Mouse (Mus musculus) neutrophil, adult 65 days (primary cell): ENCODE results near the gene Olfr1270. TPM values are rescaled to one million over a fixed set of nuclear protein-coding genes. Genes with fewer than 3 reads are reported as not detected.

Source experiments
- total RNA-seq: library from RNA; stranded (reverse); gene quantifications from 2 replicates; pipeline ENCODE4 v1.2.4, GENCODE M21; 2023

Olfr1270 gene
- not detected in 2 replicates for total RNA-seq

GRCm38 (mm10) chr2:90152991-90153390 is at the start of gene Olfr1270:
Olfr1270 (minus strand) TSS chr2:90153091.

DNA sequence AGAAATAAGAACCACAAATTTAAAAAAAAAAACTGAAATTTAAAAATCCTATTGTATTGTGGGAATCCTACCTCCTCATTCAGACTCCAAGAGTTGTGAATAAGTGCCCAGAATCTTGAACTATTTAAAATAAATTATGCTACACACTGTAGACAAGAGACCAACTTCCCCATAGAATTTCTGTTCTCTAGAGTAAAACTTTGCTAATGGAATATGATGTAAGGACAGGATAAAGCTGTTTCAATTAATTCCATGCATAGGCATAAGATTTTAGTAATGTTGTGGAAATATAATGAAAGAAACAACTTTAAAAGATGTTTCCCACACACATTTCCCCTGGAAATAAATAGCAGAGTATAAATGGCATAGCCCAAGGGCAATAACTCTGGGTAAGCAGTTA is 10.7 kb downstream of the Olfr1270 start, which contains the start of gene Olfr32:
Olfr32 (minus strand) TSS at position 101 of the 400 bp plus-strand sequence.

DNA sequence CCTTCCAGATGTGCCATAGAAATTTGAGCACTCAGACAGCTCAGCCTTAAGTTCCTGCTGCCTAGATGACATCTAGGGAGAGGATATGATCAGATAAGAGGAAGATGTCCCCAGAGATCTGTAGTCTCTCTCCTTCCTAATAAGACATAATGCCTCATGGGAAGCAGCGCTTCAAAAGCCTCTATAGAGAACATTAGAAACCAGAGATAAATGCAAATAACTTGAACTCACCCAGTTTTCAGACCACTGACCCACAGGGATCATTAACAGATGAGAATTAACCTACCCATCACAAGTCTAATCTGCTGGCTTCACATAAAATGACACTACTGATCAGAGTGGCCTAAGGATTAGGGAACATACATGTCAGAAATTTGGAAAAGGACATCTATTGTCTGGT is 31.6 kb downstream of the Olfr1270 start, which contains the start of gene Olfr1269:
Olfr1269 (minus strand) TSS at position 101 of the 400 bp plus-strand sequence.

Other genes with a start within 250 kb of the Olfr1270 start
- gene Olfr1258, start 225.8 kb downstream of the Olfr1270 start, total RNA-seq = not detected in 2 replicates
- not detected in 2 replicates for gene Olfr1259, start 204.4 kb downstream of the Olfr1270 start, total RNA-seq
- not detected in 2 replicates for gene Olfr1260, start 178.8 kb downstream of the Olfr1270 start, total RNA-seq
- gene Olfr1261, start 161.9 kb downstream of the Olfr1270 start, total RNA-seq = not detected in 2 replicates
- gene Olfr1262, start 152.9 kb downstream of the Olfr1270 start, total RNA-seq = not detected in 2 replicates
- gene Olfr1263, start 141.0 kb downstream of the Olfr1270 start, total RNA-seq = not detected in 2 replicates
- gene Olfr1264, start 127.5 kb downstream of the Olfr1270 start, total RNA-seq = not detected in 2 replicates
- gene Olfr1265, start 117.8 kb downstream of the Olfr1270 start, total RNA-seq = not detected in 2 replicates
- gene Olfr140, start 89.5 kb downstream of the Olfr1270 start, total RNA-seq = not detected in 2 replicates
- not detected in 2 replicates for gene Olfr1269, start 31.7 kb downstream of the Olfr1270 start, total RNA-seq
- not detected in 2 replicates for gene Olfr32, start 10.8 kb downstream of the Olfr1270 start, total RNA-seq
- gene Olfr1506, start 71.4 kb upstream of the Olfr1270 start, total RNA-seq = 0.20 and 0.63 TPM in 2 replicates
- gene Olfr142, start 104.5 kb upstream of the Olfr1270 start, total RNA-seq = not detected in 2 replicates
- not detected in 2 replicates for gene Olfr1271, start 117.9 kb upstream of the Olfr1270 start, total RNA-seq
- gene Olfr1272, start 139.8 kb upstream of the Olfr1270 start, total RNA-seq = not detected in 2 replicates
- gene Gm13769, start 169.1 kb upstream of the Olfr1270 start, total RNA-seq = not detected in 2 replicates
- gene Olfr1274-ps, start 245.6 kb upstream of the Olfr1270 start, total RNA-seq = not detected in 2 replicates